Mouse (Mus musculus): ENCODE results near the gene Wdr82.

DNA sequence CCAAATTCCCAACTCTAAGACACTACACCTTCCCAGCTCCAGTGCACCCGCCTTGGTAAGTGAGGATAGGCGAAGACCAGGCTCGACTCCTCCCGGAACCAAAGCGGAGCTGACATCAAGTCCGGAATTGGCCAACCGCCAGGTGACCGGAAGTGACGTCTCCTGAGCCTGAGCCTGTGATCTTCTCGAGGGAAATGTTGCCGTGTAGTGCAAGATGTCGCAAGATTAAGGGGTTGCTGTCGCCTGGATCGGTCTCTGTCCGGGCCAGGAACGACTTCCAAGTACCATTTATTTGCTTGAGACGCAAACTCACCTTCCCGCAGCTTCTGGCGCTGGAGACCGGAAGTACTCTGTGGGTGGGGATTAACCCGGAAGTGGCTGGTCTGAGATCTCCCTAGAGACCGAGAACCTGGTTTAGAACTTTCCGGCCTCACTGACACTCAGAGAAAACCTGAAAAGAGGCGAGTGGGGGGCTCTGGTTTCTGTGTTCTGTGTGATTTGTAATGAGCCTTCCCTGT lies 10.9 kb upstream of the Wdr82 start:
- TF ChIP-seq CTCF (IDR thresholded peaks at IDR 0.05; ENCODE audit: borderline replicate concordance, extremely low read depth, insufficient read depth, insufficient read length) (no peak), POLR2A (IDR thresholded peaks at IDR 0.05; ENCODE audit: borderline replicate concordance, extremely low read depth, insufficient read depth, insufficient read length, poor library complexity, severe bottlenecking) (peak; percentile 17; the same call in 1 of the 2 replicates)

All from brain, embryonic 14.5 days (tissue).